Comparison of ENCODE assay signal across 8 mouse cellular contexts in genomic region chr7:34232785-34233725, GRCm38 (mm10). TPM values are rescaled to one million over a fixed set of nuclear protein-coding genes. Genes with fewer than 3 reads are reported as not detected.
DNase-seq lines count a peak whose midpoint lies in the region; ATAC-seq and TF ChIP-seq lines count a peak whose summit lies in the region.

No protein-coding gene starts in this region.

- H3K4me2 ChIP-seq in lung, embryonic 16.5 days (ENCODE audit: low read depth, low read length), result peak overlapping the region; percentile 81

- H3K9ac ChIP-seq in lung, embryonic 16.5 days (ENCODE audit: low read length), result peak overlapping the region; percentile 75

- ATAC-seq in lung, embryonic 16.5 days (ENCODE audit: low read depth), result no peak
- no peak for ATAC-seq in erythroid progenitor cell, adult 5-6 weeks (replicated peaks; ENCODE audit: low FRiP score, poor library complexity, severe bottlenecking)

- H3K4me1 ChIP-seq in lung, embryonic 16.5 days (replicated peaks; ENCODE audit: control insufficient read depth, insufficient read depth, low read length), result peaks cover 24% of the 10 kb centered on the region
- peaks cover 66% of the 10 kb centered on the region for H3K4me1 ChIP-seq in erythroblast, embryonic 14.5 days (ENCODE audit: control insufficient read depth)
- H3K4me1 ChIP-seq in limb, embryonic 10.5 days, result peaks cover 36% of the 10 kb centered on the region
- H3K4me1 ChIP-seq in olfactory bulb, adult 2 months (ENCODE audit: control insufficient read depth, insufficient read depth, low read length), result peaks cover 12% of the 10 kb centered on the region

- H3K36me3 ChIP-seq in lung, embryonic 16.5 days (ENCODE audit: control insufficient read depth, insufficient read depth, low read length), result peaks cover 11% of the 10 kb centered on the region
- peaks cover 21% of the 10 kb centered on the region for H3K36me3 ChIP-seq in erythroblast, embryonic 14.5 days (ENCODE audit: control insufficient read depth)
- H3K36me3 ChIP-seq in limb, embryonic 10.5 days, result peaks cover 28% of the 10 kb centered on the region

- no peak for TF ChIP-seq CTCF in olfactory bulb, adult 2 months (IDR thresholded peaks at IDR 0.05; ENCODE audit: insufficient read depth, low read depth, low read length)

- peak overlapping the region; percentile 94 for H3K27ac ChIP-seq in lung, embryonic 16.5 days (ENCODE audit: low read length)
- H3K27ac ChIP-seq in limb, embryonic 10.5 days, result peak overlapping the region; percentile 89
- peak overlapping the region; percentile 84 for H3K27ac ChIP-seq in olfactory bulb, adult 2 months (ENCODE audit: insufficient read depth, low read depth, low read length)

- 34% methylated on average over 7 of the region's 7 CpGs for WGBS in lung, embryonic 16.5 days
- 51% methylated on average over 7 of the region's 7 CpGs for WGBS in limb, embryonic 10.5 days
- WGBS in olfactory bulb, adult 2 months, result 48% methylated on average over 7 of the region's 7 CpGs

- no peaks in the 10 kb centered on the region for H3K27me3 ChIP-seq in lung, embryonic 16.5 days (ENCODE audit: control insufficient read depth, insufficient read depth, low read depth, low read length)
- no peaks in the 10 kb centered on the region for H3K27me3 ChIP-seq in erythroblast, embryonic 14.5 days (ENCODE audit: control insufficient read depth)
- no peaks in the 10 kb centered on the region for H3K27me3 ChIP-seq in limb, embryonic 10.5 days (ENCODE audit: low read depth, poor library complexity, severe bottlenecking)

- no peak for TF ChIP-seq POLR2A in olfactory bulb, adult 2 months (IDR thresholded peaks at IDR 0.05; ENCODE audit: insufficient read depth, low read depth, low read length)

- DNase-seq in lung, adult 18-20 months, result no peak
- no peak for DNase-seq in limb, embryonic 10.5 days (ENCODE audit: low spot score)
- no peak for DNase-seq in kidney, postnatal 10 days
- DNase-seq in spleen, postnatal 14 days (ENCODE audit: low spot score in 2 of 2), result no peak

- H3K9me3 ChIP-seq in lung, embryonic 16.5 days (ENCODE audit: control insufficient read depth, low read length), result no peaks in the 10 kb centered on the region
- no peaks in the 10 kb centered on the region for H3K9me3 ChIP-seq in erythroblast, embryonic 14.5 days (ENCODE audit: control insufficient read depth, low read length)
- no peaks in the 10 kb centered on the region for H3K9me3 ChIP-seq in limb, embryonic 10.5 days (replicated peaks)

- H3K4me3 ChIP-seq in lung, embryonic 16.5 days (ENCODE audit: low read length), result peak overlapping the region; percentile 55
- H3K4me3 ChIP-seq in erythroblast, embryonic 14.5 days (replicated peaks), result peak overlapping the region; percentile 76
- peak overlapping the region; percentile 56 for H3K4me3 ChIP-seq in limb, embryonic 10.5 days
- H3K4me3 ChIP-seq in olfactory bulb, adult 2 months (ENCODE audit: insufficient read depth, low read depth, low read length), result peak overlapping the region; percentile 42

RNA-seq across cellular contexts. Expression of gene Gpi1, which starts 2.9 kb away (rescaled TPM):
- polyA plus RNA-seq in lung, embryonic 16.5 days (2015; fragmentation: Nextera tagmentation; extraction: Ambion mirVana), result 252 and 256 TPM in 2 replicates
- polyA plus RNA-seq in erythroblast, embryonic 14.5 days (2012), result 18.4 and 29.3 TPM in 2 replicates
- 291 and 361 TPM in 2 replicates for polyA plus RNA-seq in limb, embryonic 10.5 days (2016; fragmentation: Nextera tagmentation; extraction: Ambion mirVana)
- 367 and 564 TPM in 2 replicates for polyA plus RNA-seq in olfactory bulb, adult 2 months (2012; ENCODE audit: insufficient read depth, insufficient read length, low replicate concordance, missing spikeins)
- 91.5 and 119 TPM in 2 replicates for total RNA-seq in erythroid progenitor cell, adult 5-6 weeks (2015; ENCODE audit: low replicate concordance)
- 60.7 and 90.5 TPM in 2 replicates for total RNA-seq in erythroid progenitor cell, adult 5-6 weeks (2017; ENCODE audit: low replicate concordance)

RNA-seq across cellular contexts. Expression of gene Gm6096, which starts 17.8 kb away (rescaled TPM):
- polyA plus RNA-seq in lung, embryonic 16.5 days (2015; fragmentation: Nextera tagmentation; extraction: Ambion mirVana), result not detected in 2 replicates
- polyA plus RNA-seq in erythroblast, embryonic 14.5 days (2012), result not detected in 2 replicates
- polyA plus RNA-seq in limb, embryonic 10.5 days (2016; fragmentation: Nextera tagmentation; extraction: Ambion mirVana), result 0.38 TPM in 1 of 2 replicates, not detected in the other
- not detected in 2 replicates for polyA plus RNA-seq in olfactory bulb, adult 2 months (2012; ENCODE audit: insufficient read depth, insufficient read length, low replicate concordance, missing spikeins)
- total RNA-seq in erythroid progenitor cell, adult 5-6 weeks (2015; ENCODE audit: low replicate concordance), result not detected in 2 replicates
- total RNA-seq in erythroid progenitor cell, adult 5-6 weeks (2017; ENCODE audit: low replicate concordance), result 3.3 TPM in 1 of 2 replicates, not detected in the other

RNA-seq across cellular contexts. Expression of gene Pdcd2l, which starts 36.6 kb away (rescaled TPM):
- 56.2 and 57.2 TPM in 2 replicates for polyA plus RNA-seq in lung, embryonic 16.5 days (2015; fragmentation: Nextera tagmentation; extraction: Ambion mirVana)
- polyA plus RNA-seq in erythroblast, embryonic 14.5 days (2012), result 0.42 and 0.52 TPM in 2 replicates
- 75.4 and 88.1 TPM in 2 replicates for polyA plus RNA-seq in limb, embryonic 10.5 days (2016; fragmentation: Nextera tagmentation; extraction: Ambion mirVana)
- not detected in 2 replicates for polyA plus RNA-seq in olfactory bulb, adult 2 months (2012; ENCODE audit: insufficient read depth, insufficient read length, low replicate concordance, missing spikeins)
- total RNA-seq in erythroid progenitor cell, adult 5-6 weeks (2015; ENCODE audit: low replicate concordance), result 8.3 and 26.0 TPM in 2 replicates
- total RNA-seq in erythroid progenitor cell, adult 5-6 weeks (2017; ENCODE audit: low replicate concordance), result 2.0 and 15.0 TPM in 2 replicates

Comparison
In these comparisons a context has a peak if more than half of its experiments do, and no peak if none do; other contexts are left out.
1. RNA of gene Pdcd2l, which starts 36.6 kb away (polyA plus RNA-seq): 75.4 to 88.1 TPM in limb, embryonic 10.5 days and 56.2 to 57.2 TPM in lung, embryonic 16.5 days; 0.42 to 0.52 TPM in erythroblast, embryonic 14.5 days and not detected in olfactory bulb, adult 2 months; every median in the first group is over 10 times any median in the second.
2. Peak in every context shown above with its lines, with median percentiles within 50 percentile points of each other: H3K27ac ChIP-seq and H3K4me3 ChIP-seq.